Comparison of ENCODE assay signal across 19 mouse cellular contexts in the genomic region with DNA sequence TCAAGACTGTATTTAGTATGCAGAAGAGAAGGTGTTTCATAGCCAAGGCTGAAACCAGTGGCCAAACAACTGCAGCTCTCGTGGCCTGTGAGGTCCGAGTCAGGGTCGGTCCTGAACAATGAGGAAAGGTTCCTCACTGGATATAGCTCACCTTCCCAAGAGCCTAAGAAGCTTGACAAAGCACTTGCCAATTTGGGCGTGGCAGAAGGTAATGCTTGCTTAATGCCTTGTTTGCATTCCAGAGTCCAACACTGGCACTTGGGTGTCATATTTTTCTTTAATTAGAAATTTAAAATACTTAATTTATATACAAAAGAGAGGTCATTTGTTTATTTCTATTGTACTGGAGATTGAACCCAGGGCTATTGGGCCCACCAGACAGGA. TPM values are rescaled to one million over a fixed set of nuclear protein-coding genes. Genes with fewer than 3 reads are reported as not detected.
A peak's percentile ranks its signal among the peaks of the same experiment; 100 is the strongest.
DNase-seq lines count a peak whose midpoint lies in the region; ATAC-seq and TF ChIP-seq lines count a peak whose summit lies in the region.
"Had no signal": no experiment of that assay in that cellular context is flagged by ENCODE, and none has a peak within 500 bp of the region (broad histone marks: within the 10 kb centered on the region; RNA-seq: fewer than 3 reads in every experiment).

No protein-coding gene starts in this region.

- WGBS in forebrain, embryonic 10.5 days: 26% methylated on average over 4 of the region's 4 CpGs
- 11% methylated on average over 4 of the region's 4 CpGs for WGBS in forebrain, embryonic 16.5 days
- 44% methylated on average over 4 of the region's 4 CpGs for WGBS in hindbrain, postnatal 0 days
- WGBS in lung, postnatal 0 days: 56% methylated on average over 4 of the region's 4 CpGs
- 31% methylated on average over 4 of the region's 4 CpGs for WGBS in midbrain, embryonic 15.5 days

- peaks cover 42% of the 10 kb centered on the region for H3K4me1 ChIP-seq in forebrain, embryonic 10.5 days
- 0 out of 2 replicates have a peak, but pooled peaks cover 7% of the 10 kb centered on the region for H3K4me1 ChIP-seq in forebrain, embryonic 16.5 days (replicated peaks; ENCODE audit: control insufficient read depth, insufficient read depth, low read length)
- H3K4me1 ChIP-seq in hindbrain, postnatal 0 days (ENCODE audit: insufficient read depth, low read length): 0 out of 2 replicates have a peak, but pooled peaks cover 4% of the 10 kb centered on the region
- H3K4me1 ChIP-seq in lung, postnatal 0 days (ENCODE audit: insufficient read depth, low read depth, low read length): no peaks in the 10 kb centered on the region; the same call in 1 of the 2 replicates
- peaks cover 12% of the 10 kb centered on the region for H3K4me1 ChIP-seq in midbrain, embryonic 15.5 days

- peak overlapping the region; percentile 9; the same call in 1 of the 2 replicates for H3K4me3 ChIP-seq in forebrain, embryonic 10.5 days
- no peak overlapping the region for H3K4me3 ChIP-seq in forebrain, embryonic 16.5 days (replicated peaks; ENCODE audit: low read length)
- H3K4me3 ChIP-seq in hindbrain, postnatal 0 days (ENCODE audit: low read length): no peak overlapping the region
- H3K4me3 ChIP-seq in lung, postnatal 0 days (ENCODE audit: low read depth, low read length): no peak overlapping the region
- no peak overlapping the region for H3K4me3 ChIP-seq in midbrain, embryonic 15.5 days
- H3K4me3 ChIP-seq: heart, embryonic 15.5 days had no signal

- no peak for TF ChIP-seq CTCF in hindbrain, postnatal 0 days (IDR thresholded peaks at IDR 0.05; ENCODE audit: low read depth)
- TF ChIP-seq CTCF in lung, postnatal 0 days (IDR thresholded peaks at IDR 0.05): no peak

- H3K36me3 ChIP-seq in forebrain, embryonic 10.5 days (replicated peaks): no peaks in the 10 kb centered on the region
- no peaks in the 10 kb centered on the region for H3K36me3 ChIP-seq in forebrain, embryonic 16.5 days (ENCODE audit: control insufficient read depth, insufficient read depth)
- H3K36me3 ChIP-seq in hindbrain, postnatal 0 days (ENCODE audit: insufficient read depth, low read length): no peaks in the 10 kb centered on the region
- H3K36me3 ChIP-seq in lung, postnatal 0 days (ENCODE audit: insufficient read depth, low read length): no peaks in the 10 kb centered on the region
- no peaks in the 10 kb centered on the region for H3K36me3 ChIP-seq in midbrain, embryonic 15.5 days (replicated peaks)
- H3K36me3 ChIP-seq: heart, embryonic 15.5 days had no signal

- no peak overlapping the region for H3K4me2 ChIP-seq in forebrain, embryonic 16.5 days (ENCODE audit: low read length)
- no peak overlapping the region for H3K4me2 ChIP-seq in hindbrain, postnatal 0 days (ENCODE audit: low read depth, low read length)
- H3K4me2 ChIP-seq in lung, postnatal 0 days (replicated peaks; ENCODE audit: low read depth, low read length): no peak overlapping the region
- no peak overlapping the region for H3K4me2 ChIP-seq in midbrain, embryonic 15.5 days
- H3K4me2 ChIP-seq: heart, embryonic 15.5 days had no signal

- H3K27ac ChIP-seq in forebrain, embryonic 10.5 days: peak overlapping the region; percentile 85
- H3K27ac ChIP-seq in forebrain, embryonic 16.5 days (ENCODE audit: low read length): no peak overlapping the region
- peak overlapping the region; percentile 48; the same call in 1 of the 2 replicates for H3K27ac ChIP-seq in hindbrain, postnatal 0 days
- peak overlapping the region; percentile 48 for H3K27ac ChIP-seq in lung, postnatal 0 days (ENCODE audit: low read length)
- H3K27ac ChIP-seq in midbrain, embryonic 15.5 days: peak overlapping the region; percentile 58
- H3K27ac ChIP-seq: heart, embryonic 15.5 days had no signal

- ATAC-seq in forebrain, embryonic 16.5 days: no peak
- ATAC-seq in hindbrain, postnatal 0 days: no peak
- peak; percentile 75 for ATAC-seq in lung, postnatal 0 days
- ATAC-seq in midbrain, embryonic 15.5 days (replicated peaks): peak; percentile 11; the same call in 1 of the 2 replicates
- ATAC-seq: inflammation-experienced regulatory T-cells, adult 6 months; Patski had no signal

- no peak overlapping the region for H3K9ac ChIP-seq in forebrain, embryonic 16.5 days (replicated peaks; ENCODE audit: low read depth, low read length)
- H3K9ac ChIP-seq in hindbrain, postnatal 0 days (replicated peaks; ENCODE audit: low read length): no peak overlapping the region
- no peak overlapping the region for H3K9ac ChIP-seq in lung, postnatal 0 days (replicated peaks; ENCODE audit: low read depth)
- no peak overlapping the region for H3K9ac ChIP-seq in midbrain, embryonic 15.5 days
- H3K9ac ChIP-seq: heart, embryonic 15.5 days had no signal

- peaks cover 84% of the 10 kb centered on the region for H3K27me3 ChIP-seq in forebrain, embryonic 10.5 days (ENCODE audit: poor library complexity, severe bottlenecking)
- H3K27me3 ChIP-seq in forebrain, embryonic 16.5 days (replicated peaks; ENCODE audit: control insufficient read depth, insufficient read depth, low read length): no peaks in the 10 kb centered on the region
- no peaks in the 10 kb centered on the region for H3K27me3 ChIP-seq in hindbrain, postnatal 0 days (ENCODE audit: insufficient read depth, low read length)
- no peaks in the 10 kb centered on the region for H3K27me3 ChIP-seq in lung, postnatal 0 days (replicated peaks; ENCODE audit: insufficient read depth, low read length)
- no peaks in the 10 kb centered on the region for H3K27me3 ChIP-seq in midbrain, embryonic 15.5 days (replicated peaks)
- H3K27me3 ChIP-seq: heart, embryonic 15.5 days; Patski had no signal

- no peaks in the 10 kb centered on the region for H3K9me3 ChIP-seq in forebrain, embryonic 10.5 days
- no peaks in the 10 kb centered on the region for H3K9me3 ChIP-seq in forebrain, embryonic 16.5 days (ENCODE audit: control insufficient read depth, low read length)
- H3K9me3 ChIP-seq in hindbrain, postnatal 0 days (ENCODE audit: low read length): no peaks in the 10 kb centered on the region
- H3K9me3 ChIP-seq in lung, postnatal 0 days (ENCODE audit: low read length): no peaks in the 10 kb centered on the region
- no peaks in the 10 kb centered on the region for H3K9me3 ChIP-seq in midbrain, embryonic 15.5 days
- H3K9me3 ChIP-seq: heart, embryonic 15.5 days had no signal

- 0 out of 2 replicates have a peak, but pooled peaks have one; percentile 15 for TF ChIP-seq EP300 in lung, postnatal 0 days (IDR thresholded peaks at IDR 0.05)

- no peak for DNase-seq in forebrain, embryonic 10.5 days (ENCODE audit: extremely low spot score, low spot score)
- no peak for DNase-seq in hindbrain, postnatal 0 days (ENCODE audit: low spot score)
- DNase-seq in lung, postnatal 0 days (ENCODE audit: low spot score): peak; percentile 64
- no peak for DNase-seq in left cerebral cortex, postnatal 4 days
- DNase-seq in kidney, postnatal 4 days: no peak
- no peak for DNase-seq in c-Kit-positive CD71-positive TER-119-positive erythroid progenitor cells, embryonic 14.5 days (ENCODE audit: low spot score)
- DNase-seq: adrenal gland, adult 2 months; kidney, postnatal 10 days; retina, postnatal 1 day; thymus, postnatal 25 days had no signal

- intact Hi-C loops in left cerebral cortex, postnatal 4 days (cut with DNase I): loop anchor here (5.0 kb wide), 1 partner anchor 83 kb away; no protein-coding TSS in a partner anchor

RNA-seq across cellular contexts. Expression of a gene that starts 9.9 kb away (rescaled TPM):
- not detected in 2 replicates for polyA plus RNA-seq in forebrain, embryonic 10.5 days (2016; fragmentation: Nextera tagmentation; extraction: Ambion mirVana)
- 0.14 TPM in 1 of 2 replicates, not detected in the other for polyA plus RNA-seq in forebrain, embryonic 16.5 days (2015; fragmentation: Nextera tagmentation; extraction: Ambion mirVana)
- total RNA-seq in hindbrain, postnatal 0 days (2014; rRNA removed): not detected in 2 replicates
- polyA plus RNA-seq in hindbrain, postnatal 0 days (2015; fragmentation: Nextera tagmentation; extraction: Ambion mirVana): not detected in 2 replicates
- polyA plus RNA-seq in lung, postnatal 0 days (2015; fragmentation: Nextera tagmentation; extraction: Ambion mirVana): 0.25 and 0.57 TPM in 2 replicates
- polyA plus RNA-seq in midbrain, embryonic 15.5 days (2015; fragmentation: Nextera tagmentation; extraction: Ambion mirVana): 0.06 and 0.11 TPM in 2 replicates
- total RNA-seq in left cerebral cortex, postnatal 4 days (2021): not detected
- total RNA-seq: gastrocnemius, adult 8-10 months; layer of hippocampus, postnatal 14 days; megakaryocyte progenitor cell, adult 5-6 weeks had no signal
- polyA plus RNA-seq: adrenal gland, adult 2 months; heart, embryonic 15.5 days; inflammation-experienced regulatory T-cells, adult 6 months; neural tube, embryonic 11.5 days had no signal

RNA-seq across cellular contexts. Expression of a gene that starts 57.2 kb away (rescaled TPM):
- 71.5 and 71.8 TPM in 2 replicates for polyA plus RNA-seq in forebrain, embryonic 10.5 days (2016; fragmentation: Nextera tagmentation; extraction: Ambion mirVana)
- 70.3 and 76.2 TPM in 2 replicates for polyA plus RNA-seq in forebrain, embryonic 16.5 days (2015; fragmentation: Nextera tagmentation; extraction: Ambion mirVana)
- 79.7 and 87.2 TPM in 2 replicates for total RNA-seq in hindbrain, postnatal 0 days (2014; rRNA removed)
- polyA plus RNA-seq in hindbrain, postnatal 0 days (2015; fragmentation: Nextera tagmentation; extraction: Ambion mirVana): 82.2 and 83.7 TPM in 2 replicates
- 135 and 149 TPM in 2 replicates for polyA plus RNA-seq in lung, postnatal 0 days (2015; fragmentation: Nextera tagmentation; extraction: Ambion mirVana)
- polyA plus RNA-seq in midbrain, embryonic 15.5 days (2015; fragmentation: Nextera tagmentation; extraction: Ambion mirVana): 85.6 and 86.2 TPM in 2 replicates
- 10 to 100 TPM; 77.0 to 82.5 TPM for total RNA-seq in left cerebral cortex, postnatal 4 days (2021)

Comparison
In these comparisons a context has a peak if more than half of its experiments do, and no peak if none do; other contexts are left out.
1. ATAC-seq: peak in lung, postnatal 0 days (single experiment) and midbrain, embryonic 15.5 days (single experiment); none in forebrain, embryonic 16.5 days (single experiment) and hindbrain, postnatal 0 days (single experiment).